Mouse (Mus musculus) T-helper 17 cell (primary cell): ENCODE results near the gene Dock6.
"Not testable (repeated sequence)": the region's sequence is repeated elsewhere in the genome, so short reads cannot be mapped to it uniquely, and the experiment has no call there.

Experiments used
- in situ Hi-C, 2 experiments: fragments of 300-600 bp; cut with MboI, MseI; formaldehyde crosslinking; loops; 1 replicate in 1 of 2; 2 replicates in 1 of 2; pipeline ENCODE4 v1.15.1; 2025; ENCODE audit warnings: high pct_unique_total_duplicates in 2 of 2

Dock6 gene

DNA sequence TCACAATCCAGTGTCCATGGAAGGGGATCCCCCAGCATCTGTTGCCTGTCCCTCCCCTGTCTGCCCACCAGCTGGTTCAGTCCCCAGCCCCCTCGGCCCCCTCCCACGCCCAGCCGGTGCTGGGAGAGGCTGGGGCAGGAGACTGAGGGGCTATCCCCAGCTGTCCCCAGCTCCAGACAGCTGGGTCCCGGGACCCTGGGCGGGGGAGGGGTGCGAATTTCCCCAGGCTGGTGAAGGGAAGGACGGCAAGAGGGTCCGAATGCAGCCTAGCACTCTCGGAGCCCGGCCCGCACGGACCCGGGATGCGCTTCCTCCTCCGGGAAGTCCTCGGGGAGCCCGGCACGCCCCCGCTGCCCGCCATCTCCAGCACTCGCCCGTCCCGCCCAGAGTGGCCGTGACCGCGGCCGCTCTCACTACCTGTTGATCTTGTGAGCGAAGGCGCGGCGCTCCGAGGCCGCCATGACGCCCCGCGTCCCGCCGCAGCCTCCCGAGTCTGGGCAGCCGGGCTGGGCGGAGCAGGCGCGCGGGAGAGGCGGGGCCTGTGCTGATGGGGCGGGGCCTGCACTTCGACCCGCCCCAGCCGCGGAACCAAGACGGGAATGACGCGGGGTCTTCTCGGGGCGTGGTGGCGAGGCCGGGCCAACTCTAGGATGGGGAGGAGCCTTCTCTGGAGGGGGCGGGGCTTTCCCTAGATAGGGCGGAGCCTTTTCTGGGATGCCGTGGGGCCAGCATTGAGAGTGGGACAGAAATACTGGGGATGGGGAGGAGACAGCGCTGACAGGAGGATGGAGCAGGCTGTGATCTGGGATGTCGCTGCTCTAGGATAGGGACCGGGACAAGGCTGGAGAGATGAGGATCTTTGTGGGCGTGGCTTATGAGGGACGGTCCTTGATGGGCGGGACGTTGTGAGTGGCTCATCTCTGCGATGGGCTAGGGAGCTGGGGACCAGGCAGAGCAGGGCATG is at the start of gene Dock6:
Dock6 (minus strand) TSS at position 508 of the 964 bp plus-strand sequence.
- in situ Hi-C loops, result loop anchor here (5.0 kb wide), 2 partner anchors 65 to 305 kb away; partner anchors contain the start of genes Pigyl (in 1 of the 2) and Rab3d (in 1 of the 2)

DNA sequence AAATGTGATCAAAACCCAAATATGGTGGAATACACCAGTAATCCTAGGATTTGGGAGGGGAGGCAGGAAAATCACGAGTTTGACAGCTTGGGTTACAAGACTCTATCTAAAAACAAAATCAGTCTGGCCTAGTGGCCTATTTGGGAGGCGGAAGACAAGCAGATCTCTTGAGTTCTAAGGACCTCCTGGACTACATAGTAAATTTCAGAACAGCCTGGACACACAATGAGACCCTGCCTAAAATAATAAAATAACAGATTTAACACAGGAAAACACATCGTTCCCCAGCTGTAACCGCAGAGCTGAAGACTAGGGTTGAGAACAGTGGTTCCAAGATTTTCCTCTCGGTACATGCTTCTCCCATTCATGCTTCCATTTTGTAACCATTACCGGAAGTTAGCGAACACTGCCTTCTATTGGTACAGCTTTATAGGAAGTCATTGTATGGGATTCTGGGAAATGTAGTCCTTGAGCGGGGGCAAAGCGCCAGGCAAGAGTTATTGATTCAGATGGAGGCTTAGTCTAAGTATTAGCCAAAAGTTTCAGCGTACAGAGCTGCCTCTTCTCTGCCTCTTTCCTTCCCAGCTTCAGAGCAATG is 48.9 kb upstream of the Dock6 start:
- in situ Hi-C loops, result no loop called here

DNA sequence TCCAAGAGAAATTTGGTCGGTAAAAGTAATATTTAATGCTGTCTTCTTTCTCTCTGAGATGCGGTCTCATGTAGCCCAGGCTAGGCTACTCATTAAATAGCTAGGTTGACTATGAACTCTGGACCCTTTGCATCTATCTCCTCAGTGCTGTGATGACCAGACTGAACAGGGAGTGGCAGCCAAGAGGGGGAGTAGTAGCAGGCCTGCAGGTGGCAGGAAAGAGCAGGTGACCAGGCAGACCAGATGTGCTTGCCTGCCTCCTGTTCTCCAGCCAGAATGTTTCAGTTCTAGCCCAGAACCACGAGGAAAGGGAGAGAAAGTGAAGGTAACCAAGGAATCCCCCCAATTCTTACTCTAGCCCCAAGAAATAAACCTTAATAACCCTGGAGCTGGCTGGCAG is 36.8 kb upstream of the Dock6 start:
- in situ Hi-C loops, result no loop called here

DNA sequence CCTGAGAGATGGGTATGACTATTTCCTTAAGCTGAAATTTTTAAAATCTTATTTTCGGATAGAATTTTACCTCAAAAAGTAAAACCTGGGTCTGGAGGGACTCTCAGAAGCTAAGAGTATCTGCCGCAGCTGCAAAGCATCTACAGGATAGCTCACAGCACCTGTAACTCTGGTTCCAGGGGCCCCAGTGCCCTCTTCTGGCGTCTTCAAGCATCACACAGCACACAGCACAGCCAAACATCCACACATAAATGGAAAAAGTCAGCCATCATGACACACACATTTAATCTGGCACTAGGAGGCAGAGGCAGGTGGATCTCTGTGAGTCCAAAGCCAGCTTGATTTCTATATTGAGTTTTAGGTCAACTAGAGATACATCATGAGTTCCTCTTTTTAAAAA is 24.2 kb upstream of the Dock6 start:
- in situ Hi-C loops, result no loop called here

DNA sequence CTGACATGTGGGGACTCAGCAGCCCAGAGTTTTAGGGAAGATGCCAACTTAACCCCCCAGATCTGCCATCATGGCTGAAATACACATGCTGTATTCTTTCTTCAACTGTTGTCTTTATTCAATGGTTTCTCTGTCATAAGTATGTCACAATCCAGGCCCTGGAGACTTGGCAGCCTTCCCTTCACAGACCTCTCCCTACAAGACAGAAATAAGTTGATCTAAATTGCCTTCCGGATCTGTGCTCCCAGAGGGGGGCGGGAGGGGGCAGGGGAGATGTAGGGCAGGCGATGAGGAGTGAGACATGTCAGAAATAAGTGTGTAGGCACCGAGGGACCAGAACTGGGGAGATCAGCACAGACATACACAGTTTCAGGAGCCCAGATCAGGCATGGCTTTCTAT is 19.8 kb upstream of the Dock6 start:
- in situ Hi-C loops, result no loop called here

DNA sequence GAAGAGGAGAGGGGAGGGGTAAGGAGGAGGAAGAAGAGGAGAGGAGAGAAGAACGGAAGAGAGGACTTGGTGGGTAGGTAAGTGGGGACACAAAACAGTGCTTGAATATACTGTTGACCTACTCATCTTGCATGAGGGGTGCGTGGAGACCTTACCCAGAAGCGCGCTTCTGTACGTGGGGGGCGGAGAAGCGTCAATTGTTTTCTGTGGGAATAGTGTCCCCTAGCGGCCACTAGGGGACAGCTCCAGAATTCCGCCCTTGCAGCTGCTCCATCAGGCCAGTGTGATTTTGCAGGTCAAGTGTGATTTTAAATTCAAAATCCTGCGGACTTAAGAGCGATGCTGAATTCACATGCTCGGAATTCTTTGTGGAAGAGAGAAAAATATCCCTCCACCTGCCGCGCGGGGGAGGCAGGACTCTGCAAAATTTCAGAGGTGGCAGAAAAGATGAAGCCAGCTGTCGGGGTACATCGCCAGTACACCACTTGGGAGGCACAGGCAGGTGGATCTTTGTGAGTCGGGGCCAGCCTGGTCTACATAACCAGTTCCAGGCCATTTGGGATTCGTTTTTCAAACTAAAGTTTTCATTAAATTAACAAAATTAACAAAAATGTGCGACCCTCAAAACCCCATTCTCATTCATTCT is 18.6 kb upstream of the Dock6 start:
- in situ Hi-C loops, result no loop called here

DNA sequence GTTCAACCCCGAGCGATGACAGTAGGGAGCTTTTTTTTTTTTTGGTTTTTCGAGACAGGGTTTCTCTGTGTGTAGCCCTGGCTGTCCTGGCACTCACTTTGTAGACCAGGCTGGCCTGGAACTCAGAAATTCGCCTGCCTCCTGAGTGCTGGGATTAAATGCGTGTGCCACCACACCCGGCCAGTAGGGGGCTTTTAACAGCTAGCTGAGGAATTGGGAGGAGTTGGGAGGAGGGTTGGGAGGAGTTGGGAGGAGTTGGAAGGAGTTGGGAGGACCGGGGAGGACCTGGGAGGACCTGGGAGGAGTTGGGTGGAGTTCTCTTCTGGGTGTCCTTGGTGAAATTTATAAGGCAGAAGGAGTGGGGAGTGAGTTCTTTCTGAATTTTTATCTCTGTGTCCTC is 16.9 kb upstream of the Dock6 start:
- in situ Hi-C loops, result not testable (repeated sequence)

DNA sequence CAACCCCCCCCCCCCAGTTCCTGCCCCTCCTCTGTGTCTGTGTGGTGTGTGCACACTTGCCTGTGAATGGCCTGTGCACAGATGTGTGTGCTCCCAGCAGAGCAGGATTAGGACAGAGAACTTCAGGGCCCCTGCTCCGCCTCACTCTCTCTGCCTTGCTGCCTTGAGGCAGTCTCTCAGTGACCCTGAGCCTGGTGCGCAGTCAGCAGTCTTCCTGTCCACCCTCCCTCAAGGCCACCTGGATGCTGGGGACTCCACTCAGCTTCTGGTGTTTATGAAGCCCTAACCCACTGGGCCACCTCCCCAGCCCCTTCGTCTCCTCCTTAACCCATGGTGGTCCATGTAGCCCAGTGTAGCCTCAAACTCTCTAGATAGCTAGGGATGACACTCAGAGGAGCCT is 15.3 kb upstream of the Dock6 start:
- in situ Hi-C loops, result no loop called here

DNA sequence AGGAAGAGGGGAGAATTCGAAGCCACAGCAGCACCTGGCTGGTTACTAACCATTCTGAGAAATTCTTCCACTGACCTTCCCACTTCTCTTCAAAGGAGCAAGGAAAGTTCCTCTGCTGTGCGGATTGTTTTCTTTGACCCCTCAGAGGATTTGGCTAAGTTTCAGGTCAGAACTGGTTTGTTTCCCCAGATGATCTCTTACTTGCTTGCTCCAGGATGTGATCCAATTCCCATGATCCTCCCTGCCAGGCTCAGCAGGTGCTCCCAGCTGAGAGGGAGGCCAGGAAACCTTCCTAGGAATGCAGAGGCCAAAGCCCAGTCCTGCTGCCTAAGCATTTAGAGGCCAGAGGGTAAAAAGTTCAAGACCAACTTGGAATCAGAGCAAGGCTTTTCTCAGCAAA is 14.2 kb upstream of the Dock6 start:
- in situ Hi-C loops, result no loop called here

DNA sequence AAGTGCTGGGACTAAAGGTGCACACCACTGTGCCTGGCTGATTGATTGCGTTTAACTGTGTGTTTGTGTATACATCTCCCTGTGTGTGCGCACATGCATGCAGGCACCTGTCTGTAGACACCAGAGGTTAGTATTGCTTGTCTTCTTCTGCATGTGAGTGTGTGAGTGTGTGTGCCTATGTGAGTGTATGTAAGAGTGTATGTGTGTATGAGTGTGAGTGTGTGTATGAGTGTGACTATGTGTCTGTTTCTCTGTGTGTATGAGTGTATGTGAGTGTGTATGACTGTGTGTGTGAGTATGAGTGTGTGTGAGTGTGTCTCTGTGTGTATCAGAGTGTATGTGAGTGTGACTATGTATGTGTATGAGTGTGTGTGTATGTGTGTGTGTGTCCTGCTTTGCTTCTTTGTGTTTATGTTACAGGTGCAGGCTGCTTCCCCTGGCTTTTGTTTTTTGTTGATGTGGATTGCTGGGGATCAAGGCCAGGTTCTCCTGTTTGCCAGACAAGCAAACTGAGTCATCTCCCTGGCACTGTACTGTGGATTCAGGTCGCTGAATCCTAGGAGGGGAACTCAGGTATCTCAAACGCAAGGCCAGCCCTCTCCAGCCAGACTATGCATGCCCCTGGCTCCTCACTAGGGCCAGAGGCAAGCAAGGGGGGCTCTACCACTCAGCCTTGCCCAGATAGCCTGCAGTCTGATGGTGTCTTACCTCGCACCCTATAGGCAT is 13.4 kb upstream of the Dock6 start:
- in situ Hi-C loops, result no loop called here

DNA sequence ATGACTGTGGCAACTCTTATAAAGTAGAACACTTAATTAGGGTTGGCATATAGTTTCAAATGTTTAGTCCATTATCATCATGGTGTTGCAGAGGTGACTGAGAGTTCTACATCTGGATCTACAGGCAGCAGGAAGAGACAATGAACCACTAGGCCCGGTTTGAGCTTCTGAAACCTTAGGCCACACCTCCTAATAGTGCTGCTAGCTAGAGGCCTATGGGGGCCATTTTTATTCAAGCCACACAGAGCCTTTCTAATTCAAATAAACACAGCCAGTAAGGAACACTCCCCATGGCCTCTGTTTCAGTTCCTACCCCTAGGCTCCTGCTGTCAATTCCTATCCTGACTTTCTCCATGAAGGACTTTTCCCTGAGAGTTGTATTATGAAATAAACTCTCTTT is 9.7 kb upstream of the Dock6 start:
- in situ Hi-C loops, result no loop called here

DNA sequence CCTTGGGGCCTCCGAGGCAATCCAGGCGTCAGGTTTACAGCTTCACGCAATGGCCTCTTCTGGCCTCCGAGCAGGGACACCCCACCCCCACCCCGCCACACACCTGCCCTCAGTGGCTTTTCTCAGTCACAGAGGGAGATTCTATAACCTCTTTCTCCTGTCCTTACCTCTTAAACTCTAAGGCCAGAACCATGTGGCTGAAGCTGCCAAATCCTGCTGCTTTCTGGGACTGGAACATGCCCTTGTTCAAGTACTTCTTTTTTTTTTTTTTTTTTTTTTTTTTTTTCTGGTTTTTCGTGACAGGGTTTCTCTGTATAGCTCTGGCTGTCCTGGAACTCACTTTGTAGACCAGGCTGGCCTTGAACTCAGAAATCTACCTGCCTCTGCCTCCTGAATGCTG is 7.9 kb upstream of the Dock6 start:
- in situ Hi-C loops, result not testable (repeated sequence)

DNA sequence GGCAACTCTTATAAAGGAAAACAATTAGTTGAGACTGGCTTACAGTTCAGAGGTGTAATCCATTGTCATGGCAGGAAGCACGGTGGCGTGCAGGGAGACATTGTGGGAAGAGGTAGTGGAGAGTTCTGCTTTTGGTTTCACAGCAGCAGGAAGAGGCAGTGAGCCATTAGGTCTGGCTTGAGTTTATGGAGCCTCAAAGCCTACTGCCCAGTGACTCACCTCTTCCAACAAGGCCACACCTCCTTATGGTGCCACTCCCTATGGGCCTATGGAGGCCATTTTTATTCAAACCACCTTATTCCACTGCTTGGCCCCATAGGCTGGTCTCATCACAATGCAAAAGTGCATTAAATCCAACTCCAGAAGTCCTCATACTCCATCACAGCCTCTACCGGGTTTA is 7.2 kb upstream of the Dock6 start:
- in situ Hi-C loops, result loop anchor here in 1 of 2 experiments (5.0 kb wide), 1 partner anchor 48 kb away; no protein-coding TSS in a partner anchor

DNA sequence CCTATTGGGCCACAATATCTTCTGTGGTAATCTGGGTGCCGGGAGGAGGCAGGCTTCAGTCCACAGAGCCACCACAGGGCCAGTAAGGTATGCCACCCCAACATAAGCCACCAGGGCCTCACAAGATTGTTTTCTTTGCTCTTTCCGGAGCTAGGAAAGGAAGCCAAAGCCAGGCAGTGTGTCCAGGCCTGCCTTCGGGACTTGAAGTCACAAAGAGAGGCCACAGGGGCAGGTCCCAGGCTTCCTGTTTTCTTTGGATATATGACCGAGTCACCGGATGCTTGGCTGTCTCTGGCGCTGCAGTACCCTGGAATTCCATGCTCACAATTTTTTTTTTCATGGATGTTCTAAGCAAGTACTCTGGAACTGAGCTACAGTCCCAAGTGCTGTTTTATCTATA is 5.6 kb upstream of the Dock6 start:
- in situ Hi-C loops, result loop anchor here in 1 of 2 experiments (5.0 kb wide), 1 partner anchor 49 kb away; no protein-coding TSS in a partner anchor

DNA sequence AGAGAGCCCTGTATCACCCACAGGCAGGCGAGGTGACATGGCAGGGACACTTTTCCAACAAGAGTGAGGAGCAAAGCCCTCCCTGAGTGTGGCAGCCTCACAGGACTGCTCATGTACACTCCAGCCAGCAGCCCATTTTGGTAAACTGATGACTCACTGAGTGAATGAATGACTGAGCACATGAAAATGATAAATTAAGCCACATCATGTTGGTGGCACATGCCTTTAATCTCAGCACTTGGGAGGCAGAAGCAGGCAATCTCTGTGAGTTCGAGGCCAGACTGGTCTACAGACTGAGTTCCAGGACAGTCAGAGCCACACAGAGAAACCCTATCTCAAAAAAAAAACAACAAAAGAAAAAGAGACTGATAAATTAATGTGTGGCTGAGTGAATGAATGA is 5.1 kb upstream of the Dock6 start:
- in situ Hi-C loops, result loop anchor here in 1 of 2 experiments (5.0 kb wide), 1 partner anchor 50 kb away; no protein-coding TSS in a partner anchor

DNA sequence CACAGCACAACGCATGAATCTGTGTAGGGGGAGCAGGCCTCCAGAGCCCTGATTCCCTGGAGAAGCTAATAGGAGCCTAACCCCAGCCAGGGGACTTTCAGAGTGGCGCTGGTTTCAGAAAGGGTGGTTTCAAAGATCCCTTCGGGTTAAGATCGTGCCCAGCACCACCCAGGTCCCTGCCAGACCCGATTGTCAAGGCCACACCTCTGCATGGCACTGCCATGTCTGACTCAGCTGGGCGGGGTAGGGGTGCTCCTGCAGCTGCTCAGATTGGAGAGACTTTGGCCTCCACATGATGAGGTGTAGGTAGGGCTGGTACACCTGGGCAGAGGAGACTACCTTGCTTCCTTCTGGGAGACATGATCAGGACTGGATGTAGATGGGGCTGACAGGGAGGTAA is 2.5 kb upstream of the Dock6 start:
- in situ Hi-C loops, result loop anchor here (5.0 kb wide), 3 partner anchors 52 to 302 kb away; partner anchors contain the start of genes Pigyl (in 1 of the 2) and Rab3d (in 1 of the 2)

DNA sequence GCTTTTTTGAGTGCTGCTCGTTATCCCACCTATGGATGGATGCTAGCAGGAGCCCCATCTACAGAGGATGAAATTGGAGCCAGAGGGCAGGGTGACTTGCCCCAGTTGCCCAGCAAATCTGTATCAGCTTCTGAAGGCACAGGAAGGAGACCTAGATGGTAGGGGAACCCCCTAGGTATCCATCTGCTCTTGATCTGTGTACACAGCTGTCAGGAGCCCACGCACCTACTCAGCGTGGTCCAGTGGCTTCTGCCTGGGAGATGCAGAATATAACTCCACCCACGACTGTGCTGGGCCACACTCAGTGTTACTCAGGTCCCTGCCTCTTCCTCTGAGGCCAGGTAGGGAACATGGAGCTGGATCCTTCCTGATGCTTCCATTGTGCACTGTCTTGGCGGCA is 1.5 kb upstream of the Dock6 start:
- in situ Hi-C loops, result loop anchor here (5.0 kb wide), 2 partner anchors 63 to 303 kb away; partner anchors contain the start of genes Pigyl (in 1 of the 2) and Rab3d (in 1 of the 2)

DNA sequence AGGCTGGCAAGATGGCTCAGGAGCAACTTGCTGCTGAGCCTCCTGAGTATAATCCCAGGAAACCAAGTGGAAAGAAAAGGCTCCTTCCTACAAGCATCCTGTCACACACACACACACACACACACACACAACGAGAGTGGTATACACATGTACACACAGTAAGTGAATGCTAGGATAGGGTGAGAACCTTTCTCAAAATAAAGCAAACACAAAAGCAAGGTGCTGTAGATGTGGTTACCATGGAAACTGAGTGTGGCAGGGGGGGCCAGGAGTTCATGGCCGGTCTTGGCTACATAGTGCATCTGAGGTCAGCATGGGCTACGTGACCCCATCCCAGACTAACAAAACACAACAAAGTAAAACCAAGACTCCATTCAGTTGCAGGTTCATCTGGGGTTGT is 1.4 kb downstream of the Dock6 start:
- in situ Hi-C loops, result loop anchor here (5.0 kb wide), 2 partner anchors 66 to 306 kb away; partner anchors contain the start of genes Pigyl (in 1 of the 2) and Rab3d (in 1 of the 2)

DNA sequence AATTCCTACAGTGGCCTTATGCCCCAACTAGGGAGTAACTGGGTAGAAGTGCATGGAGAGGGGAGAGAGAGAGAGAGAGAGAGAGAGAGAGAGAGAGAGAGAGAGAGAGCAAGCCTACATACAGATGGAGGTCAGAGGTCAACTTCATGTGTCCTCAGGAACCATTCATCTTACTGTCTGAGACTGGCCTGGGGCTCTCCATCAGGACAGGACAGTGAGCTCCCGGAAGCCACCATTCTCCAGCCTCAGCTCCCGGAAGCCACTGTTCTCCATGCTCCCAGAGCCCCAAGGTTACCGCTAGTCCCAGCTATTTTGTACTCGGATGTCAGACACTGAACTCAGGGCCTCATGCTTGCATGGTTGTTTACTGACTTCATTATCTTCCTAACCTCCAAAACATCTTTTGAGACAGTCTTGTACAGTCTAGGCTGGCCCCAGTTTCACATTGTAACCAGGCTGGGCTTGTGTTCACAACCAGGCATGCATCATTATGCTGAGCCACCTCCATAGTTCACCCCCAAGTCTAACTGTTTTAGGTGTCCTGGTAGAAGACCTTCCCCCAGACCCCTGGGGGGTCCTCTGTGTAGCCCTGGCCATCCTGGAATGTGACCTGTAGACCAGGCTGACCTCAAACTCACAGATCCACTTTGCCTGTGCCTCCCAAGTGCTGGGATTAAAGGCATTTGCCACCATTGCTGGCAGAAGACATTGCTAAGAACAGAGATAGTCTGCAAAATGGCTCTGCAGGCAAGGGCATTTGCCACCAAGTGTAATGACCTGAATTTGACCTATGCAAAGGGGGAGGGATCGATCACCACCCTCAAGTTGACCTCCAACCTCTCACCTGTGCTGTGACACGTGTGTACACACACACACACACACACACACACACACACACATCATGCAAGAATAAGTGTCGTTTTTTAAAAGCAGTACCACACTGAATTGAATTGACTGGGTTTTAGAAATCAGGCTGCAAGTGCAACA is 2.5 kb downstream of the Dock6 start:
- in situ Hi-C loops, result loop anchor here (5.0 kb wide), 2 partner anchors 67 to 307 kb away; partner anchors contain the start of genes Pigyl (in 1 of the 2) and Rab3d (in 1 of the 2)

DNA sequence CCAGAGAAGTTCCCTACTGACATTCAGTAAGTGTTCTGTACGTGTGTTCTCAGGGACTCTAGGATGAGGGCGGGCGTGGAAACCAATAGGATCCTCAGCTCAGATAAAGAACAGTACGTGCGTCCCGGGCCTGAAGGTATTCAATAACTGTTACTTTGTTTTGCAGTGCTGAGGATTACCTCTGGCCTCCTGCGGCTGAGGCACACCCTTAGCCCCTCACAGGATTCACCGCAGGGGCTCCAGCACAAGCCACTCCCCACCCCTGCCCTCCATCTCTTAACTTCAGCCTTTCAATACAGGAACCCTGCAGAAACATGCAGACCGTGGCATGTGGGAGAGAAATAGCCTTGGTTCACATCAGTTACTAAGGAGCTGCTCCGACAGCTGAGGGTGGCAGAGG is 4.5 kb downstream of the Dock6 start:
- in situ Hi-C loops, result no loop called here
